Mouse (Mus musculus): ENCODE results near the gene Arhgef26.

Gene Arhgef26

DNA sequence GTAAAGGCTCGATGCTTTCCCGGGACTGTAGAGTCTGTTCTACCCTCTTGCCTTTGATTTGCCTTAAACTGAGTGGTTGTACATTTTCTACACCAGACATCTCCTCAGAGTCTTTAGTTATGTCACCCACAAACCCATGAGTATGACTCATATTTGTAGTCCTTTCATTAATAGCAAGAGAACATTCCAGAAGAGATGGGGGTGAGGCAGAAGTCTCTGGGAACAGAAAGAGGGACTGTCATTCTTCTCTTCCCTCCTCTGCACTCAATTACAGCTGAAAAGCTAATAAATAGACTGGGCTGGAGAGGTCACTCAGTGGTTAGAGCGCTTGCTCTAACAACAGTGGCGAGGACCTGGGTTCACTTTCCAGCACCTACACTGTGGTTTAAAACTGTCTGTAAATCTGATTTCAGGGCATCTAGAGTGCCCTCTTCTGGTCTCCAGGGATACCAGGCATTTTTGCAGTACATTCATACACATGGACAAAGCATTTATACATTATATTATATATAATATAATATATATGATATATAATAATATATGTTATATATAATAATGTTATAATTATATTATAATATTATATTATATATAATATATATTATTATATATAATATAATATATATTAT is 111.8 kb downstream of the Arhgef26 start:
- no peak for DNase-seq (ENCODE audit: low read depth, low spot score)

DNA sequence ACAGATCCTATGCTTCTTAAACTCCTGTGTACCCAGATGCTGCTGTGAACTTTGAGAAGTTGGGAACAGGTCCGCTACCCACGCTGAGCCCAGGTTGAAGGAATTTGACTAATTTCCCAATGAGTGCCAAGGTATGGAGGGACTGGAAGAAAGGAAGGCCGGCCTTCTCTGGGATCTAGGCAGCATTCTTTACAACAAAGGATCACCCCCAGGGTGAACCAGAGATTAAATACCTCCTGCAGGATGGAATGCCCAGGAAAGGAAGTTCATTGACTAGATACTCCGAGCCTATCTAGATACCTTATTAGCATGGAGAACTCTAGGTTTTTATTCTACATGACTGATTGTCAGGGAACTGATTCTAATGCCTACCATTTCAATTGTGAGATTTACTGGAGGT is 114.8 kb downstream of the Arhgef26 start:
- DNase-seq (ENCODE audit: low read depth, low spot score), result no peak

GRCm38 (mm10) chr3:62454096-62454495 is 116.0 kb downstream of the Arhgef26 start:
- DNase-seq (ENCODE audit: low read depth, low spot score), result no peak

GRCm38 (mm10) chr3:62455854-62456253 is 117.7 kb downstream of the Arhgef26 start:
- no peak for DNase-seq (ENCODE audit: low read depth, low spot score)

- peak; percentile 14 for DNase-seq (ENCODE audit: low read depth, low spot score)
Observed at GRCm38 (mm10) chr3:62458284-62459013, 120.3 kb downstream of the Arhgef26 start.

GRCm38 (mm10) chr3:62459483-62459882 is 121.3 kb downstream of the Arhgef26 start:
- DNase-seq (ENCODE audit: low read depth, low spot score), result no peak

DNA sequence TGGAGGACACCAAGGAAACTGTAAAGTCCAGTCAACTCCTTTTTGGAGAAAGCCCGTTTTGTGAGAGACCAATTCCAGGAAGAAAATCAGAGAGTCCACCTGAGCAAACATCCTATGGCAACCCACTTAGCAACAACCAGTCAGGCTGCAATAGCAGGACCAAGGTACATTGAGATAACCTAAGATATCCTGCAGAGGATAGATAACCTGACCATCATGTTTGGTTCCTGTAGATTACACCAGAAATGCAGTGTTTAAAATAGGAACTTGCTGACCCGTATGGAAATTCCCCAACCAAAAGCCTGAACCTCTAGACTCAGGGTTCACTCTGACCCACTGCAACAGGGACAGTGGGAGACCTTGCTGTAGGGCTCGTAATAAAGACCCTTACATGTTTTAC is 126.1 kb downstream of the Arhgef26 start:
- no peak for DNase-seq (ENCODE audit: low read depth, low spot score)

DNA sequence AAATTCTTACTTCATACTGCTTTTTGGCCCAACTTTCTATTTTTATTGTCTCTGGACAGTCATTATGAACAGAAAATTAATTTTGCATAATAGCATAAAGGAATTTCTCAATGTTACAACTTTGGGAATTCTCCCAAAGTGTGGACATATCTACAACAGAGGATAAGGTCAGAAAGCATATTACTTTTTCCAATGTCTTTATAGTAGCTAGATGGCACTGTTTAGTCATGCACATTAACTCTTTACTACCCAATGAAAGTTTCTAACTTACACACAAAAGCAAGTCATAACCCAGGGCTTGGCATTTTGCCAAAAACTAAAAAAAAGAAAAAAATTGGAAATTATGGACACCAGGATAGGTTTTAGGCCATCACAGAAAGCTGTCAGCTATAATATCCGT is 132.0 kb downstream of the Arhgef26 start:
- no peak for DNase-seq (ENCODE audit: low read depth, low spot score)

GRCm38 (mm10) chr3:62484340-62484739 is 146.2 kb downstream of the Arhgef26 start:
- no peak for DNase-seq (ENCODE audit: low read depth, low spot score)

- DNase-seq (ENCODE audit: low read depth, low spot score), result no peak
Observed at GRCm38 (mm10) chr3:62492568-62492967, 154.4 kb downstream of the Arhgef26 start.

DNA sequence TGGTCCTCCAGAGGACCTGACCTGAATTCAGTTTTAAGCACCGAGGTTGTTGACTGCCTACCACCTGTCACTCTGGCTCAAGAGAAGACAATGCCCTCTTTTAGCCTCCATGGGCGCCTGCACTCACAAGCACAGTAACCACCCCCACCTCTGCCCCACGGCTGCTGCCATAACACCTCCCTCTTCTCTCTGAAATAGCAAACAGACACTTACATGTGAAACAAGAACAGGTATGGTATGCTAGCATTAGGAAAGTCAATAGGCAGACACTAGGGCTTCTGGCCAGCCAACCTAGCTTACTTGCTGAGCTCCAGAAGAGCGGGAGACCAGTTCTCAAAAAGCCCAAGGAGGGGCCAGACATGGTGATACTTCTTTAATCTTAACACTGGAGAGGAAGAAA is 161.2 kb downstream of the Arhgef26 start:
- no peak for DNase-seq (ENCODE audit: low read depth, low spot score)

GRCm38 (mm10) chr3:62505166-62505900 is 167.2 kb downstream of the Arhgef26 start:
- DNase-seq (ENCODE audit: low read depth, low spot score), result no peak

GRCm38 (mm10) chr3:62506488-62507205 is 168.5 kb downstream of the Arhgef26 start, which contains the start of gene Dhx36:
Dhx36 (minus strand) TSS chr3:62507004.
- peak; percentile 87 for DNase-seq (ENCODE audit: low read depth, low spot score)

GRCm38 (mm10) chr3:62507206-62507647 is 169.1 kb downstream of the Arhgef26 start:
- DNase-seq (ENCODE audit: low read depth, low spot score), result no peak

All from WW6 (cell line).